Mouse (Mus musculus) embryonic facial prominence, embryonic 14.5 days (tissue): ENCODE results near the gene Synpo2l. TPM values are rescaled to one million over a fixed set of nuclear protein-coding genes. Genes with fewer than 3 reads are reported as not detected.
A peak's percentile ranks its signal among the peaks of the same experiment; 100 is the strongest.

Experiments
- ATAC-seq: fragments of 200-750 bp; cut with Nextera tagmentation; 2 replicates; pipeline ENCODE4 v1.8.0; 2017; ENCODE audit warnings: low read depth, moderate number of reproducible peaks, moderate TSS enrichment
- DNase-seq: peaks from one replicate; pipeline ENCODE4 v3.0.0-alpha.2; 2015; ENCODE audit warnings: low spot score
- H3K27ac ChIP-seq: fragments of 300-500 bp; sonication (generic); replicated peaks from 2 replicates; pipeline ENCODE4 v1.5.1; 2014; ENCODE audit warnings: low read depth, mild to moderate bottlenecking, low read length, moderate library complexity
- H3K27me3 ChIP-seq: fragments of 300-500 bp; sonication (generic); replicated peaks from 2 replicates; pipeline ENCODE4 v1.6.1; 2014; ENCODE audit warnings: low read length; ENCODE audit not compliant: control insufficient read depth, insufficient read depth
- H3K36me3 ChIP-seq: fragments of 300-500 bp; sonication (generic); 2 replicates; pipeline ENCODE4 v1.6.1; 2014; ENCODE audit warnings: low read length, mixed read lengths; ENCODE audit not compliant: control insufficient read depth, insufficient read depth
- H3K4me1 ChIP-seq: fragments of 300-500 bp; sonication (generic); 2 replicates; pipeline ENCODE4 v1.6.1; 2014; ENCODE audit warnings: antibody characterized with exemption, low read length; ENCODE audit not compliant: control insufficient read depth, insufficient read depth
- H3K4me2 ChIP-seq: fragments of 300-500 bp; sonication (generic); 2 replicates; pipeline ENCODE4 v1.6.1; 2014; ENCODE audit warnings: low read depth, mild to moderate bottlenecking, low read length, moderate library complexity, mixed read lengths
- H3K4me3 ChIP-seq: fragments of 300-500 bp; sonication (generic); 2 replicates; pipeline ENCODE4 v1.5.1; 2014; ENCODE audit warnings: low read depth, mild to moderate bottlenecking, low read length
- H3K9ac ChIP-seq: fragments of 300-500 bp; sonication (generic); 2 replicates; pipeline ENCODE4 v1.6.1; 2014; ENCODE audit warnings: low read depth, mild to moderate bottlenecking, low read length, moderate library complexity, mixed read lengths
- H3K9me3 ChIP-seq: fragments of 300-500 bp; sonication (generic); 2 replicates; pipeline ENCODE4 v1.6.1; 2016; ENCODE audit warnings: low read length; ENCODE audit not compliant: control insufficient read depth
- WGBS: fragments of 180-500 bp; shearing (Covaris S2); extraction: QIAGEN DNeasy Blood & Tissue Kit; methylation state at CpG from one replicate; pipeline ENCODE4 v1.1.7; 2014; 5-methylcytosine and 5-hydroxymethylcytosine counted together
- polyA plus RNA-seq: library from polyadenylated mRNA; unstranded; fragments of >200 nt; fragmentation: Nextera tagmentation; extraction: Ambion mirVana; gene quantifications from 2 replicates; pipeline ENCODE4 v1.2.1, GENCODE M21; 2014

Synpo2l gene
- polyA plus RNA-seq, 1 experiment from 2014 or later: 52.2 TPM

GRCm38 (mm10) chr14:20667469-20667868, 685 bp downstream of the Synpo2l start:
- WGBS: 64% methylated on average over 1 of the region's 1 CpGs
- Histone ChIP-seq H3K27me3 (peaks cover 4% of the 10 kb centered on the region), H3K4me1 (no peaks in the 10 kb centered on the region), H3K9me3 (no peaks in the 10 kb centered on the region), H3K9ac (no peak overlapping the region), H3K4me2 (no peak overlapping the region), H3K4me3 (no peak overlapping the region), H3K27ac (0 out of 2 replicates have a peak overlapping the region, but pooled peaks have one; percentile 10), H3K36me3 (no peaks in the 10 kb centered on the region)
- no peak for DNase-seq
- no peak for ATAC-seq

- ATAC-seq (peak; percentile 17), DNase-seq (peak; percentile 75)
- Histone ChIP-seq H3K4me1 (0 out of 2 replicates have a peak, but pooled peaks cover 5% of the 10 kb centered on the region), H3K4me3 (0 out of 2 replicates have a peak overlapping the region, but pooled peaks have one; percentile 10), H3K9ac (peak overlapping the region; percentile 57), H3K36me3 (no peaks in the 10 kb centered on the region), H3K27ac (peak overlapping the region; percentile 52; the same call in 1 of the 2 replicates), H3K9me3 (no peaks in the 10 kb centered on the region), H3K4me2 (no peak overlapping the region), H3K27me3 (peaks cover 4% of the 10 kb centered on the region)
- WGBS: 57% methylated on average over 3 of the region's 3 CpGs
Observed at GRCm38 (mm10) chr14:20664436-20664835, 3.7 kb downstream of the Synpo2l start.

GRCm38 (mm10) chr14:20663601-20664000, 4.6 kb downstream of the Synpo2l start:
- 53% methylated on average over 2 of the region's 2 CpGs for WGBS
- Histone ChIP-seq H3K4me3 (peak overlapping the region; percentile 10), H3K4me1 (0 out of 2 replicates have a peak, but pooled peaks cover 5% of the 10 kb centered on the region), H3K36me3 (no peaks in the 10 kb centered on the region), H3K4me2 (no peak overlapping the region), H3K27me3 (no peaks in the 10 kb centered on the region; the same call in 1 of the 2 replicates), H3K9me3 (no peaks in the 10 kb centered on the region), H3K9ac (0 out of 2 replicates have a peak overlapping the region, but pooled peaks have one; percentile 57), H3K27ac (peak overlapping the region; percentile 52; the same call in 1 of the 2 replicates)
- ATAC-seq (no peak), DNase-seq (no peak)

- Histone ChIP-seq H3K4me2 (no peak overlapping the region), H3K36me3 (no peaks in the 10 kb centered on the region), H3K27ac (peak overlapping the region; percentile 92; the same call in 1 of the 2 replicates), H3K9ac (peak overlapping the region; percentile 77), H3K4me3 (peak overlapping the region; percentile 69), H3K27me3 (no peaks in the 10 kb centered on the region; the same call in 1 of the 2 replicates), H3K4me1 (0 out of 2 replicates have a peak, but pooled peaks cover 5% of the 10 kb centered on the region), H3K9me3 (no peaks in the 10 kb centered on the region)
- WGBS: 78% methylated on average over 3 of the region's 3 CpGs
- no peak for DNase-seq
- ATAC-seq: no peak
Observed at GRCm38 (mm10) chr14:20662740-20663139, 5.4 kb downstream of the Synpo2l start.

DNA sequence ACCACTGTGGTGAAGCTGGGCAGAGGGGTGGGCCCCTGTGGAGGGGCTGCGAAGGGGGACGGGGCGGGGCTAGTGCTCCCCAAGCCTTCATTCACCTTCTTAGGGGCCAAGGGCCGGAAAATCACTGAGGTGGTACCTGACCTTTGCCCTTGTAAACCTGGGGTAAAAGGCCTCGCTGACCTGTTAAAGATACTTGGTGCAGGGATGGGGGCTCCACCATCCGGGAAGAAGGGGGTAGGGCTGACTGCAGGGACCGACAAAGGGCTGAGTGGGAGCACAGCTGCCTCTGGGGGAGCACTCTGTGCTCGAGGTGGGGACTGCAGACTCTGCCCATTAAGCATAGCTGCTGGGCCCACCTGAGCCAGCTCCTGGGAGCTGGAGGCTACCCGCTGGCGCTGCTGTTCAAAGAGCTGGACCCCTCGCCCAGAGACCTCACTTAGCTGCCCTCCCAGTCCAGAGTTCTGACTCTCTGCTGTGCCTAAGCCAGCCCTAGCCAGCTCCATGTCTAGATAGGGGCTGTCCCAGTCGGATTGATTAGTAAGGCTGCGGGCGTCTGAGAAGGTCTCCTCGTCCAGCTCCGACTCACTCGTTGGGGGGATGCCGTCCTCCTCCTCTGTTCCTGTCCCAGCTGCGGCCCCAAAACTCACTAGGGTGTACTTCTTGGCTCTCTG, 6.4 kb downstream of the Synpo2l start:
- DNase-seq: no peak
- ATAC-seq: peak; percentile 16; the same call in 1 of the 2 replicates
- Histone ChIP-seq H3K9ac (peak overlapping the region; percentile 77), H3K4me3 (peak overlapping the region; percentile 69), H3K36me3 (no peaks in the 10 kb centered on the region), H3K27ac (peak overlapping the region; percentile 92), H3K9me3 (no peaks in the 10 kb centered on the region), H3K4me2 (peak overlapping the region; percentile 91), H3K4me1 (0 out of 2 replicates have a peak, but pooled peaks cover 5% of the 10 kb centered on the region), H3K27me3 (no peaks in the 10 kb centered on the region; the same call in 1 of the 2 replicates)
- WGBS: 6% methylated on average over 18 of the region's 19 CpGs

DNA sequence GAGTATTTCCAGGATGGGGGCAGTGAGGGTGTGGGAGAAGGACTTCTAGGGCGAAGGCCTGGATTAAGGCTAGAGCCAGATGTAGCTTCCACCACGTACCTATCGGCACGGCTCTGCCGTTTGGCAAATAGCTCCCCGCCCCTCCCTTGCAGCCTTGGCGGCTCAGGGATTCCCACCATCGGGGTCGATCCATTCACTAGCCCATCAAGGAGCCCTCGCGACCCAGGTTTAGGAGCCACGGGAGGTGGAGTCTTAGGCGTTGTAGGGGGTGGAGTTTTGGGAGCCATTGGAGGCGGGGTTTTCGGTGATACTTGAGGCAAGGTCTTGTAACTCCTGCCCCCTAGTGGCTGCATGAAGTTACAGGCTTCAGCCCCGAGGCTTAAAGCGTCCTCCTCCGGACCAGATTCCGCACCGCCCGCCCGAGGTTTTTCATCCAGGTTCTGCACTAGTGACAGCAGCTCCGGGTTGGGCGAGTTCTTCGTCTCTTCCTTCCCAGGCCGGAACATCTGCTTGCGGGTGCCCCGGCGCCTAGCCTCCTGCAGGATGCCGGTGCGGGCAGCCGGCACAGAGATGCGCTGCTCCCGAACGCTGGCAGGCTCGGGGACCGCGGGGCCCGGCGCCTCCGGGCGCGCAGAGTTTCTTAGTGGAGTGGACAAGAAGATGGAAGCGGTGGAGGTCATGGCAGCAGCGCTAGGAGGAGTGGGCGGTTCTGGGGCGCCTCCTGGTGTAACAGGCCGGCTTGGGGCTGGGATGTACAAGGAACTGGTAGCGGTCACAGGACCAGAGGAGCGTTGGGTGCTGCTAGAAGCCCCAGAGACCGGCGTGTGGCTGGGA, 7.1 kb downstream of the Synpo2l start:
- peak overlapping the region; percentile 92 for H3K27ac ChIP-seq
- no peaks in the 10 kb centered on the region for H3K36me3 ChIP-seq
- WGBS: 2% methylated on average over 39 of the region's 52 CpGs
- ATAC-seq: peak; percentile 80
- H3K9me3 ChIP-seq: no peaks in the 10 kb centered on the region
- H3K4me2 ChIP-seq: peak overlapping the region; percentile 91
- no peaks in the 10 kb centered on the region; the same call in 1 of the 2 replicates for H3K27me3 ChIP-seq
- H3K4me3 ChIP-seq: peak overlapping the region; percentile 69
- DNase-seq: peak; percentile 99
- 0 out of 2 replicates have a peak, but pooled peaks cover 5% of the 10 kb centered on the region for H3K4me1 ChIP-seq
- peak overlapping the region; percentile 77 for H3K9ac ChIP-seq

DNA sequence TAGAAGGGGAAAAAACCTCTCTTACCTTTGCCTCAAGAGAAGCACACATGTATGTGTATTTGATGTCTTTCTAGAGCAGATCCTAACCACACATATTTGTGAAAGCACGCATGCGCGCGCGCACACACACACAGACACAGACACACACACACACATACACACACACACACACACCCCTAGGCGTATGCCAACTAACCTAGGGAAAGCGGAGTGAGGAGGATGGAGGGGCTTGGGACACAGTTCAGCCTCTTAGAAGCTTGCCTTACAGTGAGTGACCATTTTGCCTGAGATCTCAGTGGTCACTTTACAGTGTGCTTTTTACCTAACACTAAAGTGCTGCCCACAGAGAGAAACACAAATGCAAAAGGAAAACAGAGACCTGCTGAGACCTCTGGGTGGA, 8.5 kb downstream of the Synpo2l start:
- WGBS: 94% methylated on average over 7 of the region's 7 CpGs
- Histone ChIP-seq H3K4me3 (no peak overlapping the region), H3K9me3 (no peaks in the 10 kb centered on the region), H3K4me1 (0 out of 2 replicates have a peak, but pooled peaks cover 5% of the 10 kb centered on the region), H3K27ac (no peak overlapping the region), H3K9ac (no peak overlapping the region), H3K36me3 (no peaks in the 10 kb centered on the region), H3K4me2 (no peak overlapping the region), H3K27me3 (no peaks in the 10 kb centered on the region; the same call in 1 of the 2 replicates)
- no peak for ATAC-seq
- no peak for DNase-seq

GRCm38 (mm10) chr14:20658902-20659301, 9.3 kb downstream of the Synpo2l start:
- Histone ChIP-seq H3K4me1 (0 out of 2 replicates have a peak, but pooled peaks cover 5% of the 10 kb centered on the region), H3K9me3 (no peaks in the 10 kb centered on the region), H3K36me3 (no peaks in the 10 kb centered on the region), H3K27ac (no peak overlapping the region), H3K27me3 (no peaks in the 10 kb centered on the region; the same call in 1 of the 2 replicates), H3K4me2 (no peak overlapping the region), H3K9ac (no peak overlapping the region), H3K4me3 (no peak overlapping the region)
- 88% methylated on average over 6 of the region's 6 CpGs for WGBS
- DNase-seq (no peak), ATAC-seq (no peak)
